Mouse (Mus musculus): Measurements from ENCODE around the gene Thsd4. TPM values are rescaled to one million over a fixed set of nuclear protein-coding genes. Genes with fewer than 3 reads are reported as not detected.

Gene Thsd4
- polyA plus RNA-seq, 1 experiment from 2014 or later = 6.4 TPM

DNA sequence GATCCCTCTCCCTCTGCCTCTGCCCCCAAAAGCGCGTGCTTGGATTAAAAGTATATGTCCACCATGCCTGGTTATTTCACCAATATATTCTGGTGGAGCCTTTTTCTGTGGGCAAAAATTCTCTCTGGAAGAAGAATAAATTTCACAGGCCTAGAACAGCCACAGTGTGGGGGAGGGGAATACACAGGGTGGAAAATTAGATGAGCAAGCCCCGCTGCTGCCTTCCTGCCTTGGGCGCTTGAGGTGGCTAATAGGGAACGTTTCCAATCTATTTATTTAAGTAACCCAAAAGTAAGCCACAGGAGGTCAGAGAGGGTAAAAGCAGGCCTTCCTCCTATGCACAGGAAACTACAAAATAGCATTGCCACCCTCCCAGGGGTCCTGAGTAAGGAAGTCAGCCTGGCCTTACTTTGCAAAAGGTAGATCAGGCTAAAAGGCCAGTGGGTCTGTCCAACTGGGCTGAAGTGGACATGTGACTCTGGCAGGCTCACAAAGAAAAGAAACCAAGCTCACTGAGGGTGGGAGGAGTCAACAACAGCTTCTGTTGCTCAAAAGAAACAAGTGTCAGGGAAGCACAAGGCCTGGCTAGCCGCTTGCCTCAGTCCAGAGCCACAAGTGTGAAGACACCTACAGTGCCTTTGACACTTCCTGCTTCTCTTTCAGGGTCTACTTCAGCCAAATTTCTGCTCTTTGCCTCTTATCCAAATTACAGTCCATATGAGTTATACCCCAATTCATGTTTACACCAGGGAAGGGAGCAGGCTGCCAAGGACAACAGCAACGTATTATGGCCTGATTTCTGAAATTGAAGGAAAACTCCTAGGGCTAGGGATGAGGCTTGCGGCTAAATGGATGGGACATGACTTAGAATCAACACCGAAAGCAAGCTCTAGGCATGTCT is 289.6 kb downstream of the Thsd4 start:
- Histone ChIP-seq H3K4me2 (replicated peaks) (no peak overlapping the region), H3K4me1 (replicated peaks; ENCODE audit: control insufficient read depth, insufficient read depth, low read length) (peaks cover 11% of the 10 kb centered on the region), H3K9me3 (ENCODE audit: control insufficient read depth, low read length) (no peaks in the 10 kb centered on the region), H3K36me3 (replicated peaks; ENCODE audit: control insufficient read depth, insufficient read depth) (no peaks in the 10 kb centered on the region), H3K27me3 (ENCODE audit: control insufficient read depth, insufficient read depth, low read length) (no peaks in the 10 kb centered on the region), H3K4me3 (replicated peaks; ENCODE audit: low read length) (no peak overlapping the region), H3K27ac (no peak overlapping the region), H3K9ac (no peak overlapping the region)
- 61% methylated on average over 9 of the region's 9 CpGs for WGBS
- DNase-seq (ENCODE audit: low spot score) (no peak), ATAC-seq (ENCODE audit: low FRiP score) (no peak)

DNA sequence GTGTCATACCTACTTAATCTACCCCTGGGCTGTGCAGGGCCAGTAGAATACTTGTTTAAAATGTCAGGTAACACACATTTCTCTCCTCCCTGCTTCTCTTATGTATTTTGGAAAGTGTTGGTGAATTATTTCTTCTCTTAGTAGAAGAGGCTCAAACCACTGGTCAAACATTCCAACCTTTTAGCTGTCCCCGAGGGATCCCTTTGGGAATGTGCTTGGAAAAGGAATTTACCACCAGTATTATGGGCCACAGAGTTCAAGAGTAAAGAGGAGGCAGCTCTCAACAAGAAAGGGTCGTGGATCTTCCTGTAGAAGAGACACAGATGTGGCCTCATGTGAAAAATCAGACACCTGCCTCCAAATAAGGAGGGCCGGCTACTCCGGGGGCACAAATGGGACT is 292.4 kb downstream of the Thsd4 start:
- ATAC-seq (ENCODE audit: low FRiP score) (no peak), DNase-seq (ENCODE audit: low spot score) (no peak)
- H3K9ac ChIP-seq = no peak overlapping the region
- H3K27ac ChIP-seq = no peak overlapping the region
- H3K4me3 ChIP-seq (replicated peaks; ENCODE audit: low read length) = no peak overlapping the region
- peaks cover 11% of the 10 kb centered on the region for H3K4me1 ChIP-seq (replicated peaks; ENCODE audit: control insufficient read depth, insufficient read depth, low read length)
- no peak overlapping the region for H3K4me2 ChIP-seq (replicated peaks)
- H3K36me3 ChIP-seq (replicated peaks; ENCODE audit: control insufficient read depth, insufficient read depth) = no peaks in the 10 kb centered on the region
- 76% methylated on average over 4 of the region's 4 CpGs for WGBS
- H3K27me3 ChIP-seq (ENCODE audit: control insufficient read depth, insufficient read depth, low read length) = no peaks in the 10 kb centered on the region
- H3K9me3 ChIP-seq (ENCODE audit: control insufficient read depth, low read length) = no peaks in the 10 kb centered on the region

DNA sequence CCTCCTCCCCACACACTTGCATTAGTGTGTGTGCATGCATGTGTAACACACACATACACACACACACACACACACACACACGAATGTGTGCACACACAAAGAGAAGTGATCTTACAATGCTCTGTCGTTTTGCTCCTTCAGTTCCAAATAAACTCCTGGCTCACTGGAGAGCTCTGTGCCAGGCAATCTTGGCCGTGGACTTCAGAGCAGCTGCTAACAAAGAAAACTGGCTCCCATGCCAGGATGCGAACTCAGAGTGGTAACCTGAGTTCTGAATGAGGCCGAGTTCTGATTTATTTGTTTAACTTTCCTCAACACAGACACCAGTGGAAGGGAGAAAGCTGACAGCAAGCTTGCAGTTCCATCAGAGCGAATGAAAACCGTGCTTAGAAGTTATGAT is 294.1 kb downstream of the Thsd4 start:
- H3K4me1 ChIP-seq (replicated peaks; ENCODE audit: control insufficient read depth, insufficient read depth, low read length) = peaks cover 11% of the 10 kb centered on the region
- no peaks in the 10 kb centered on the region for H3K36me3 ChIP-seq (replicated peaks; ENCODE audit: control insufficient read depth, insufficient read depth)
- WGBS = 77% methylated on average over 7 of the region's 7 CpGs
- H3K27me3 ChIP-seq (ENCODE audit: control insufficient read depth, insufficient read depth, low read length) = no peaks in the 10 kb centered on the region
- no peak for ATAC-seq (ENCODE audit: low FRiP score)
- no peak overlapping the region for H3K27ac ChIP-seq
- no peak overlapping the region for H3K4me3 ChIP-seq (replicated peaks; ENCODE audit: low read length)
- no peak overlapping the region for H3K4me2 ChIP-seq (replicated peaks)
- DNase-seq (ENCODE audit: low spot score) = no peak
- H3K9ac ChIP-seq = no peak overlapping the region
- no peaks in the 10 kb centered on the region for H3K9me3 ChIP-seq (ENCODE audit: control insufficient read depth, low read length)

DNA sequence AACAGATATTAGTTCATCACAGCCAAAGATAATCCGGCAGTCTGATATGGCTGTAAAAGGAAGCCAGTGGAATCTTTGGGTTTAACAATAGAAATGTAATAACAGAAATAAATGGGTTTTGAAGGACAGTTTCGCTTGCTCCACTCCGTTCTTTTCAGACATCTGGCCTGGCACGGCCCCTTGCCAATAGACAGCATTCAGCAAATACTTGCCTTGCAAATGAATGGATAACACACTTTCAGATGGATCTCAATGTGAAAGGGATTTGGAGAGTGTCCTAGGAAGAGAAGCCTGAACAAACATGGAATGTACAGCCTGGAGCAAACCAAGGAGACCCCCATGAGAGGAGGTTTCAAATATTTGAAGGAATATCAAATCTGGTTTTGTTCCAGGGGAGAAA is 295.2 kb downstream of the Thsd4 start:
- 83% methylated on average over 4 of the region's 4 CpGs for WGBS
- Histone ChIP-seq H3K9me3 (ENCODE audit: control insufficient read depth, low read length) (no peaks in the 10 kb centered on the region), H3K9ac (no peak overlapping the region), H3K27me3 (ENCODE audit: control insufficient read depth, insufficient read depth, low read length) (no peaks in the 10 kb centered on the region), H3K4me2 (replicated peaks) (no peak overlapping the region), H3K4me1 (replicated peaks; ENCODE audit: control insufficient read depth, insufficient read depth, low read length) (peaks cover 3% of the 10 kb centered on the region), H3K4me3 (replicated peaks; ENCODE audit: low read length) (no peak overlapping the region), H3K36me3 (replicated peaks; ENCODE audit: control insufficient read depth, insufficient read depth) (no peaks in the 10 kb centered on the region), H3K27ac (no peak overlapping the region)
- DNase-seq (ENCODE audit: low spot score) = no peak
- ATAC-seq (ENCODE audit: low FRiP score) = no peak

DNA sequence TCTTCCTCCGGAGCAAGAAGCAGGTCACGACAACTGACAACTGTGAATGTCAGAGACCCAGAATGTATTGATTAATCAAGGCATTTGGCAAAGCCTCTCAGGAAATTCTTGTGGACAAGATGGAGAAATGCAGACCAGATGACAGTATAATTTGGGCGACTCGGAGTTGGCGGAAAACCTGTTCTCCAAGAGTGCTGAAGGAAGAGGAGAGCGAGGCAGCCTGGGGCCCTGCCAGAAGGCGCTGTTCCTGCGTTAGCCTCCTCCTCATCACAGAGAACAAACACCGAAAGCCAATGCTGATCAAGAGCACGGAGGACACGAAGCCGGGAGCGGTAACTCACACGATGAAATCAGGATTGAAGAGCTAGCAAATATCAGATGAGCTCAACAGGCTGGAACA is 295.7 kb downstream of the Thsd4 start:
- Histone ChIP-seq H3K27me3 (ENCODE audit: control insufficient read depth, insufficient read depth, low read length) (no peaks in the 10 kb centered on the region), H3K4me3 (replicated peaks; ENCODE audit: low read length) (no peak overlapping the region), H3K9ac (no peak overlapping the region), H3K9me3 (ENCODE audit: control insufficient read depth, low read length) (no peaks in the 10 kb centered on the region), H3K4me2 (replicated peaks) (no peak overlapping the region), H3K27ac (no peak overlapping the region), H3K4me1 (replicated peaks; ENCODE audit: control insufficient read depth, insufficient read depth, low read length) (no peaks in the 10 kb centered on the region; the same call in none of the 2 replicates), H3K36me3 (replicated peaks; ENCODE audit: control insufficient read depth, insufficient read depth) (no peaks in the 10 kb centered on the region)
- ATAC-seq (ENCODE audit: low FRiP score) = no peak
- DNase-seq (ENCODE audit: low spot score) = no peak
- 83% methylated on average over 14 of the region's 14 CpGs for WGBS

DNA sequence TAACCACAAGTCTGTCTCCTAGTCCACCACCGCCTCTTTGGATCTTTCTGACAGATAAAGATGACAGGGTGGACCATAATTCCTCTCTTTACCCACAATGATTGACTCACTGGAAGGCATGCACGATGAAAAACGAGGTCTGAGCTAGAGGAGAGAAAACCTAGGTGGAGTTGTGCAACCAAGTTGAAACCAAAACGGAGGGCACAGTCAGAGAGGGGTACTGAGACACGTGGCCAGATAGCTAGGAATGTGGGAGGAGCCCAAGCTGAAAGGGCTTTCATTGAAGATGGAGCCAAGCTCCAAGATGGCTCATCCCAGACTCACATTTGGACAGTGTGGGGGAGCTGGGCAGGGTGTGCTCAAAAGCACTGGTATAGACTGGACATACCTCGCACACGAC is 296.4 kb downstream of the Thsd4 start:
- 86% methylated on average over 7 of the region's 7 CpGs for WGBS

DNA sequence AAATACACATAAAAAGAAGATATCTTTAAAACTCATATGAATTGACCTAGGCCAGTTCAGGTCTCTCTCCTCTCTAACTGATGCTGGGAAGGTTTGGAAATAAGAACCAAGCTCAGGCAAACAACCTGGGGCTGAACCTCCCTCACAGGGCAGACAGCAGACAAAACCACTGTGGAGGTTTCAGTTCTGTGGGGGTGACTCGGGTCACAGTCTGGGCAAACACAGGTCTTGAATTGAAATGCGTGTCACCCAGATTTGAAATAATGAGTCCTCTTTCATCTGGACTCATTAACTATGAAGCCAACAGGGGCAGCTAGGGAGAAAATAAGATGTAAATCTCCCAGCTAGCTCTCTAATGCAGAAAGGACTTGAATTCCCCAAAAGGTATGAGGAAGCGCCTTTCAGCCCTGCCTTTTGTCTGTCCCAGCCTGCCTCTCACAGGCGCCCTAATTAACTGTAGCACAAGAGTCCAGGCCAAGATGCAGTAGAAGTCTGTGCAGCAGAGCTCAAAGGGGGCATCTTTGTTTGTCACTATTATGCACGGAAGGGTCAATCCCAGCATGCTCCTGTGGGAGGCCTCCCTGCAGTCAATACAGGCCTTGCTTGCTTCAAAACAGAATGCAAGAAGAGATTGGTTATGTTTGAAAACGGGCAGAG is 297.7 kb downstream of the Thsd4 start:
- no peak for DNase-seq (ENCODE audit: low spot score)
- H3K4me2 ChIP-seq (replicated peaks) = no peak overlapping the region
- no peaks in the 10 kb centered on the region for H3K27me3 ChIP-seq (ENCODE audit: control insufficient read depth, insufficient read depth, low read length)
- no peak overlapping the region for H3K4me3 ChIP-seq (replicated peaks; ENCODE audit: low read length)
- no peak overlapping the region for H3K27ac ChIP-seq
- no peaks in the 10 kb centered on the region for H3K9me3 ChIP-seq (ENCODE audit: control insufficient read depth, low read length)
- ATAC-seq (ENCODE audit: low FRiP score) = no peak
- H3K4me1 ChIP-seq (replicated peaks; ENCODE audit: control insufficient read depth, insufficient read depth, low read length) = no peaks in the 10 kb centered on the region; the same call in 1 of the 2 replicates
- no peak overlapping the region for H3K9ac ChIP-seq
- WGBS = 12% methylated on average over 6 of the region's 6 CpGs
- no peaks in the 10 kb centered on the region for H3K36me3 ChIP-seq (replicated peaks; ENCODE audit: control insufficient read depth, insufficient read depth)

More for the DNA sequence above, 296.4 kb downstream of the Thsd4 start:
- Histone ChIP-seq H3K27me3 (ENCODE audit: control insufficient read depth, insufficient read depth, low read length) (no peaks in the 10 kb centered on the region), H3K4me3 (replicated peaks; ENCODE audit: low read length) (no peak overlapping the region), H3K27ac (no peak overlapping the region), H3K4me2 (replicated peaks) (no peak overlapping the region), H3K9ac (no peak overlapping the region), H3K36me3 (replicated peaks; ENCODE audit: control insufficient read depth, insufficient read depth) (no peaks in the 10 kb centered on the region), H3K4me1 (replicated peaks; ENCODE audit: control insufficient read depth, insufficient read depth, low read length) (no peaks in the 10 kb centered on the region; the same call in none of the 2 replicates), H3K9me3 (ENCODE audit: control insufficient read depth, low read length) (no peaks in the 10 kb centered on the region)
- no peak for DNase-seq (ENCODE audit: low spot score)
- ATAC-seq (ENCODE audit: low FRiP score) = no peak

DNA sequence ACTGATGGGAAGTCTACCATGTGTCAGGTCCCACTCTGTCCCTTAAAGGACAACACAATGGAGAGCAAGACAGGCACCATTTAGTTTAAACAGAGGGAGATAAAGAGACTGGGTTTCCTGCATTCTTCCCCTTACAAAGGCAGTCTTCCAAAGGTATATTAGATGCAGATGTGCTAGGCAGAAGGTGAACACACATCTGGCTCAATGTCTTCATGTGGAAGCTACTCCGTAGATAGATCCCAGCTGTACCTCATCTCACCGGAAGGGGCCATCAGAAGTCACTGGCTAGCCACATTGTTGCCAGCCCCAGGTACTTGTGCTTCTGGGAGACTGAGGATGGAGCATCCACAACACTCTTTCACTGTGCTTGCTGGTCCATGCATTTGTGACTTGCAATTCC is 301.4 kb downstream of the Thsd4 start:
- DNase-seq (ENCODE audit: low spot score) = no peak
- WGBS = 88% methylated on average over 2 of the region's 2 CpGs

DNA sequence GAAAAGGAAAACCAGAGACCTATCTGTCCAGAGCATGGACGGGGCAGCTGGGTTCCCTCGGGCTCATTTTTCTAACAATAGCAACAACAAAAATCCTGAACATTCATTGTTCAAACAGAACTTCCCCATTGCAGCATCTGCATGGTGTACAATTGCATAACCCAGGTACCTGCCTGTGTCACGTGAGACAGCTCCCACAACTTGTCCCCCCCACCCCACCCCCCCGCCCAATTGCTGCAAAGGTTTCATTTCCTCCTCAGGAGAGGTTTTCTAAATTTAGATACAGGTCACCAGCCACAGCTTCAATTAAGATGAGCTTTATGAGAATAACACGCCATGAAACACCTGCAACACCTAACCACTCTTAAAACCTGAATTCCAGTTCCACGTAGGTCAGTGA is 303.4 kb downstream of the Thsd4 start:
- Histone ChIP-seq H3K9me3 (ENCODE audit: control insufficient read depth, low read length) (no peaks in the 10 kb centered on the region), H3K27ac (no peak overlapping the region), H3K4me3 (replicated peaks; ENCODE audit: low read length) (no peak overlapping the region), H3K36me3 (replicated peaks; ENCODE audit: control insufficient read depth, insufficient read depth) (no peaks in the 10 kb centered on the region), H3K4me1 (replicated peaks; ENCODE audit: control insufficient read depth, insufficient read depth, low read length) (no peaks in the 10 kb centered on the region), H3K4me2 (replicated peaks) (no peak overlapping the region), H3K9ac (no peak overlapping the region), H3K27me3 (ENCODE audit: control insufficient read depth, insufficient read depth, low read length) (no peaks in the 10 kb centered on the region)
- DNase-seq (ENCODE audit: low spot score) = no peak
- WGBS = 88% methylated on average over 6 of the region's 6 CpGs
- no peak for ATAC-seq (ENCODE audit: low FRiP score)

More for the DNA sequence above, 301.4 kb downstream of the Thsd4 start:
- no peaks in the 10 kb centered on the region for H3K36me3 ChIP-seq (replicated peaks; ENCODE audit: control insufficient read depth, insufficient read depth)
- H3K9ac ChIP-seq = no peak overlapping the region
- H3K4me1 ChIP-seq (replicated peaks; ENCODE audit: control insufficient read depth, insufficient read depth, low read length) = no peaks in the 10 kb centered on the region; the same call in 1 of the 2 replicates
- no peaks in the 10 kb centered on the region for H3K27me3 ChIP-seq (ENCODE audit: control insufficient read depth, insufficient read depth, low read length)
- H3K9me3 ChIP-seq (ENCODE audit: control insufficient read depth, low read length) = no peaks in the 10 kb centered on the region
- H3K27ac ChIP-seq = no peak overlapping the region
- no peak overlapping the region for H3K4me3 ChIP-seq (replicated peaks; ENCODE audit: low read length)
- ATAC-seq (ENCODE audit: low FRiP score) = no peak
- H3K4me2 ChIP-seq (replicated peaks) = no peak overlapping the region

Data from hindbrain, embryonic 14.5 days (tissue).